Mouse (Mus musculus): ENCODE results near the gene C4b. TPM values are rescaled to one million over a fixed set of nuclear protein-coding genes. Genes with fewer than 3 reads are reported as not detected.

Gene C4b
- polyA plus RNA-seq, 1 experiment from 2014 or later: not detected

- Histone ChIP-seq H3K36me3 (replicated peaks) (no peaks in the 10 kb centered on the region), H3K27ac (no peak overlapping the region), H3K27me3 (ENCODE audit: poor library complexity, severe bottlenecking) (no peaks in the 10 kb centered on the region), H3K4me1 (0 out of 2 replicates have a peak, but pooled peaks cover 4% of the 10 kb centered on the region), H3K9me3 (no peaks in the 10 kb centered on the region; the same call in 1 of the 2 replicates), H3K4me3 (no peak overlapping the region)
- WGBS: 75% methylated on average over 4 of the region's 4 CpGs
- DNase-seq (ENCODE audit: extremely low spot score, low spot score): no peak
Observed at GRCm38 (mm10) chr17:34690458-34690857, 53.2 kb downstream of the C4b start.

GRCm38 (mm10) chr17:34688889-34689288 is 54.8 kb downstream of the C4b start:
- Histone ChIP-seq H3K36me3 (replicated peaks) (no peaks in the 10 kb centered on the region), H3K4me1 (0 out of 2 replicates have a peak, but pooled peaks cover 4% of the 10 kb centered on the region), H3K27ac (no peak overlapping the region), H3K4me3 (no peak overlapping the region), H3K9me3 (no peaks in the 10 kb centered on the region; the same call in 1 of the 2 replicates), H3K27me3 (ENCODE audit: poor library complexity, severe bottlenecking) (no peaks in the 10 kb centered on the region; the same call in 1 of the 2 replicates)
- 89% methylated on average over 7 of the region's 7 CpGs for WGBS
- DNase-seq (ENCODE audit: extremely low spot score, low spot score): no peak

- H3K4me3 ChIP-seq: no peak overlapping the region
- no peak for DNase-seq (ENCODE audit: extremely low spot score, low spot score)
- no peaks in the 10 kb centered on the region; the same call in 1 of the 2 replicates for H3K9me3 ChIP-seq
- no peak overlapping the region for H3K27ac ChIP-seq
- H3K27me3 ChIP-seq (ENCODE audit: poor library complexity, severe bottlenecking): peaks cover 3% of the 10 kb centered on the region
- H3K4me1 ChIP-seq: 0 out of 2 replicates have a peak, but pooled peaks cover 7% of the 10 kb centered on the region
- WGBS: 83% methylated on average over 28 of the region's 28 CpGs
- H3K36me3 ChIP-seq (replicated peaks): no peaks in the 10 kb centered on the region
Observed at GRCm38 (mm10) chr17:34685120-34686110, 58.3 kb downstream of the C4b start.

- DNase-seq (ENCODE audit: extremely low spot score, low spot score): no peak
- 84% methylated on average over 9 of the region's 9 CpGs for WGBS
- no peak overlapping the region for H3K4me3 ChIP-seq
- no peaks in the 10 kb centered on the region for H3K36me3 ChIP-seq (replicated peaks)
- H3K4me1 ChIP-seq: 0 out of 2 replicates have a peak, but pooled peaks cover 7% of the 10 kb centered on the region
- no peak overlapping the region for H3K27ac ChIP-seq
- H3K9me3 ChIP-seq: no peaks in the 10 kb centered on the region; the same call in 1 of the 2 replicates
- H3K27me3 ChIP-seq (ENCODE audit: poor library complexity, severe bottlenecking): peaks cover 13% of the 10 kb centered on the region
Observed at GRCm38 (mm10) chr17:34684253-34684893, 59.3 kb downstream of the C4b start.

GRCm38 (mm10) chr17:34683686-34684220 is 59.9 kb downstream of the C4b start:
- DNase-seq (ENCODE audit: extremely low spot score, low spot score): no peak
- 74% methylated on average over 10 of the region's 10 CpGs for WGBS
- peaks cover 19% of the 10 kb centered on the region for H3K27me3 ChIP-seq (ENCODE audit: poor library complexity, severe bottlenecking)
- H3K27ac ChIP-seq: no peak overlapping the region
- H3K4me1 ChIP-seq: 0 out of 2 replicates have a peak, but pooled peaks cover 7% of the 10 kb centered on the region
- H3K36me3 ChIP-seq (replicated peaks): no peaks in the 10 kb centered on the region
- H3K9me3 ChIP-seq: no peaks in the 10 kb centered on the region; the same call in 1 of the 2 replicates
- H3K4me3 ChIP-seq: no peak overlapping the region

- H3K4me1 ChIP-seq: 0 out of 2 replicates have a peak, but pooled peaks cover 7% of the 10 kb centered on the region
- H3K9me3 ChIP-seq: no peaks in the 10 kb centered on the region; the same call in 1 of the 2 replicates
- peaks cover 25% of the 10 kb centered on the region for H3K27me3 ChIP-seq (ENCODE audit: poor library complexity, severe bottlenecking)
- no peaks in the 10 kb centered on the region for H3K36me3 ChIP-seq (replicated peaks)
- H3K4me3 ChIP-seq: no peak overlapping the region
- 81% methylated on average over 8 of the region's 8 CpGs for WGBS
- no peak overlapping the region for H3K27ac ChIP-seq
- no peak for DNase-seq (ENCODE audit: extremely low spot score, low spot score)
Observed at GRCm38 (mm10) chr17:34683179-34683578, 60.5 kb downstream of the C4b start.

- Histone ChIP-seq H3K9me3 (no peaks in the 10 kb centered on the region), H3K27ac (no peak overlapping the region), H3K27me3 (ENCODE audit: poor library complexity, severe bottlenecking) (peaks cover 29% of the 10 kb centered on the region), H3K36me3 (replicated peaks) (no peaks in the 10 kb centered on the region), H3K4me3 (no peak overlapping the region), H3K4me1 (0 out of 2 replicates have a peak, but pooled peaks cover 7% of the 10 kb centered on the region)
- 79% methylated on average over 11 of the region's 11 CpGs for WGBS
- DNase-seq (ENCODE audit: extremely low spot score, low spot score): no peak
Observed at GRCm38 (mm10) chr17:34681881-34682536, 61.7 kb downstream of the C4b start.

- Histone ChIP-seq H3K36me3 (replicated peaks) (no peaks in the 10 kb centered on the region), H3K9me3 (no peaks in the 10 kb centered on the region), H3K27ac (no peak overlapping the region), H3K27me3 (ENCODE audit: poor library complexity, severe bottlenecking) (peaks cover 34% of the 10 kb centered on the region), H3K4me1 (0 out of 2 replicates have a peak, but pooled peaks cover 7% of the 10 kb centered on the region), H3K4me3 (no peak overlapping the region)
- WGBS: 87% methylated on average over 17 of the region's 17 CpGs
- no peak for DNase-seq (ENCODE audit: extremely low spot score, low spot score)
Observed at GRCm38 (mm10) chr17:34681132-34681571, 62.5 kb downstream of the C4b start.

- H3K36me3 ChIP-seq (replicated peaks): no peaks in the 10 kb centered on the region
- H3K27ac ChIP-seq: no peak overlapping the region
- 0 out of 2 replicates have a peak, but pooled peaks cover 7% of the 10 kb centered on the region for H3K4me1 ChIP-seq
- H3K4me3 ChIP-seq: no peak overlapping the region
- DNase-seq (ENCODE audit: extremely low spot score, low spot score): no peak
- peaks cover 39% of the 10 kb centered on the region for H3K27me3 ChIP-seq (ENCODE audit: poor library complexity, severe bottlenecking)
- no peaks in the 10 kb centered on the region for H3K9me3 ChIP-seq
- WGBS: 83% methylated on average over 4 of the region's 4 CpGs
Observed at GRCm38 (mm10) chr17:34680621-34681020, 63.1 kb downstream of the C4b start.

- Histone ChIP-seq H3K4me3 (no peak overlapping the region), H3K9me3 (no peaks in the 10 kb centered on the region), H3K4me1 (0 out of 2 replicates have a peak, but pooled peaks cover 7% of the 10 kb centered on the region), H3K27me3 (ENCODE audit: poor library complexity, severe bottlenecking) (peaks cover 43% of the 10 kb centered on the region), H3K36me3 (replicated peaks) (no peaks in the 10 kb centered on the region), H3K27ac (no peak overlapping the region)
- 85% methylated on average over 26 of the region's 26 CpGs for WGBS
- no peak for DNase-seq (ENCODE audit: extremely low spot score, low spot score)
Observed at GRCm38 (mm10) chr17:34680191-34680590, 63.5 kb downstream of the C4b start.
